Mouse (Mus musculus): Measurements from ENCODE around the gene Emcn. TPM values are rescaled to one million over a fixed set of nuclear protein-coding genes. Genes with fewer than 3 reads are reported as not detected.

Emcn gene
- polyA plus RNA-seq, 1 experiment from 2014 or later = 8.7 TPM

GRCm38 (mm10) chr3:137418636-137419035 is 77.8 kb downstream of the Emcn start:
- no peak overlapping the region for H3K9ac ChIP-seq
- H3K4me2 ChIP-seq = no peak overlapping the region
- WGBS = 69% methylated on average over 4 of the region's 4 CpGs
- no peaks in the 10 kb centered on the region for H3K9me3 ChIP-seq
- 0 out of 2 replicates have a peak, but pooled peaks have one; percentile 30 for ATAC-seq (replicated peaks)
- no peak overlapping the region for H3K27ac ChIP-seq
- no peaks in the 10 kb centered on the region for H3K27me3 ChIP-seq (replicated peaks)
- H3K4me1 ChIP-seq = peaks cover 3% of the 10 kb centered on the region; the same call in 1 of the 2 replicates
- no peaks in the 10 kb centered on the region for H3K36me3 ChIP-seq (replicated peaks)
- H3K4me3 ChIP-seq = no peak overlapping the region

- H3K4me1 ChIP-seq = no peaks in the 10 kb centered on the region
- H3K9ac ChIP-seq = no peak overlapping the region
- no peaks in the 10 kb centered on the region for H3K27me3 ChIP-seq (replicated peaks)
- WGBS = 98% methylated on average over 6 of the region's 6 CpGs
- no peak for ATAC-seq (replicated peaks)
- no peak overlapping the region for H3K4me2 ChIP-seq
- H3K27ac ChIP-seq = no peak overlapping the region
- H3K36me3 ChIP-seq (replicated peaks) = no peaks in the 10 kb centered on the region
- no peak overlapping the region for H3K4me3 ChIP-seq
- H3K9me3 ChIP-seq = no peaks in the 10 kb centered on the region
Observed at GRCm38 (mm10) chr3:137429516-137429915, 88.6 kb downstream of the Emcn start.

GRCm38 (mm10) chr3:137464902-137465629 is 124.2 kb downstream of the Emcn start:
- no peaks in the 10 kb centered on the region for H3K36me3 ChIP-seq (replicated peaks)
- H3K4me2 ChIP-seq = no peak overlapping the region
- no peaks in the 10 kb centered on the region for H3K9me3 ChIP-seq
- no peak overlapping the region for H3K4me3 ChIP-seq
- H3K27ac ChIP-seq = no peak overlapping the region
- no peaks in the 10 kb centered on the region for H3K27me3 ChIP-seq (replicated peaks)
- H3K9ac ChIP-seq = no peak overlapping the region
- ATAC-seq (replicated peaks) = no peak
- H3K4me1 ChIP-seq = no peaks in the 10 kb centered on the region
- 72% methylated on average over 4 of the region's 4 CpGs for WGBS

GRCm38 (mm10) chr3:137465953-137466352 is 125.1 kb downstream of the Emcn start:
- 41% methylated on average over 4 of the region's 4 CpGs for WGBS
- H3K27ac ChIP-seq = no peak overlapping the region

GRCm38 (mm10) chr3:137466766-137467165 is 125.9 kb downstream of the Emcn start:
- no peak overlapping the region for H3K9ac ChIP-seq
- no peak overlapping the region for H3K4me2 ChIP-seq
- H3K4me3 ChIP-seq = no peak overlapping the region
- ATAC-seq (replicated peaks) = no peak
- no peaks in the 10 kb centered on the region for H3K27me3 ChIP-seq (replicated peaks)
- no peaks in the 10 kb centered on the region for H3K9me3 ChIP-seq
- no peaks in the 10 kb centered on the region for H3K4me1 ChIP-seq
- no peak overlapping the region for H3K27ac ChIP-seq
- no peaks in the 10 kb centered on the region for H3K36me3 ChIP-seq (replicated peaks)
- WGBS = 95% methylated on average over 4 of the region's 4 CpGs

More at GRCm38 (mm10) chr3:137465953-137466352, 125.1 kb downstream of the Emcn start:
- Histone ChIP-seq H3K36me3 (replicated peaks) (no peaks in the 10 kb centered on the region), H3K4me1 (no peaks in the 10 kb centered on the region), H3K9me3 (no peaks in the 10 kb centered on the region), H3K4me2 (no peak overlapping the region), H3K9ac (no peak overlapping the region), H3K4me3 (no peak overlapping the region), H3K27me3 (replicated peaks) (no peaks in the 10 kb centered on the region)
- ATAC-seq (replicated peaks) = 0 out of 2 replicates have a peak, but pooled peaks have one; percentile 42

GRCm38 (mm10) chr3:137467386-137467785 is 126.5 kb downstream of the Emcn start:
- no peaks in the 10 kb centered on the region for H3K27me3 ChIP-seq (replicated peaks)
- H3K4me1 ChIP-seq = no peaks in the 10 kb centered on the region
- WGBS = 94% methylated on average over 1 of the region's 1 CpGs
- H3K4me2 ChIP-seq = no peak overlapping the region
- no peak overlapping the region for H3K9ac ChIP-seq
- H3K36me3 ChIP-seq (replicated peaks) = no peaks in the 10 kb centered on the region
- no peak for ATAC-seq (replicated peaks)
- H3K27ac ChIP-seq = no peak overlapping the region
- H3K4me3 ChIP-seq = no peak overlapping the region
- no peaks in the 10 kb centered on the region for H3K9me3 ChIP-seq

GRCm38 (mm10) chr3:137472145-137472544 is 131.3 kb downstream of the Emcn start:
- H3K9me3 ChIP-seq = no peaks in the 10 kb centered on the region

GRCm38 (mm10) chr3:137479761-137480339 is 139.0 kb downstream of the Emcn start:
- H3K4me1 ChIP-seq = peaks cover 5% of the 10 kb centered on the region; the same call in 1 of the 2 replicates
- no peak overlapping the region for H3K4me3 ChIP-seq
- ATAC-seq (replicated peaks) = no peak
- H3K9ac ChIP-seq = no peak overlapping the region
- H3K27me3 ChIP-seq (replicated peaks) = no peaks in the 10 kb centered on the region
- H3K9me3 ChIP-seq = no peaks in the 10 kb centered on the region
- 31% methylated on average over 7 of the region's 7 CpGs for WGBS
- H3K36me3 ChIP-seq (replicated peaks) = no peaks in the 10 kb centered on the region
- no peak overlapping the region for H3K27ac ChIP-seq
- no peak overlapping the region for H3K4me2 ChIP-seq

More at GRCm38 (mm10) chr3:137472145-137472544, 131.3 kb downstream of the Emcn start:
- 57% methylated on average over 1 of the region's 1 CpGs for WGBS
- no peak overlapping the region for H3K9ac ChIP-seq
- no peak overlapping the region for H3K4me2 ChIP-seq
- H3K36me3 ChIP-seq (replicated peaks) = no peaks in the 10 kb centered on the region
- H3K27ac ChIP-seq = no peak overlapping the region
- ATAC-seq (replicated peaks) = no peak
- H3K27me3 ChIP-seq (replicated peaks) = no peaks in the 10 kb centered on the region
- H3K4me1 ChIP-seq = no peaks in the 10 kb centered on the region
- H3K4me3 ChIP-seq = no peak overlapping the region

- Histone ChIP-seq H3K9ac (no peak overlapping the region), H3K4me1 (peaks cover 5% of the 10 kb centered on the region; the same call in 1 of the 2 replicates), H3K9me3 (no peaks in the 10 kb centered on the region), H3K4me3 (no peak overlapping the region), H3K36me3 (replicated peaks) (no peaks in the 10 kb centered on the region), H3K4me2 (no peak overlapping the region), H3K27me3 (replicated peaks) (no peaks in the 10 kb centered on the region), H3K27ac (no peak overlapping the region)
- ATAC-seq (replicated peaks) = no peak
Observed at GRCm38 (mm10) chr3:137481157-137481556, 140.3 kb downstream of the Emcn start.
